In genomic region chr4:133058513-133059480, GRCm38 (mm10) we compare ENCODE assay signal across 7 mouse cellular contexts. TPM values are rescaled to one million over a fixed set of nuclear protein-coding genes. Genes with fewer than 3 reads are reported as not detected.
DNase-seq lines count a peak whose midpoint lies in the region; ATAC-seq and TF ChIP-seq lines count a peak whose summit lies in the region.

No protein-coding gene starts in this region.

- no peak for DNase-seq in kidney, adult 9 months
- peak; percentile 28 for DNase-seq in MEL (ENCODE audit: low read depth, low spot score)
- DNase-seq in testis, postnatal 10 days (ENCODE audit: low spot score), result no peak
- no peak for DNase-seq in embryo, embryonic 10.5 days (ENCODE audit: low spot score)

- H3K9me3 ChIP-seq in kidney, embryonic 14.5 days (ENCODE audit: control insufficient read depth, low read length), result no peaks in the 10 kb centered on the region
- no peaks in the 10 kb centered on the region for H3K9me3 ChIP-seq in MEL (replicated peaks; ENCODE audit: insufficient read depth, low read length)
- no peaks in the 10 kb centered on the region for H3K9me3 ChIP-seq in heart, embryonic 14.5 days (ENCODE audit: control insufficient read depth, low read length)
- no peaks in the 10 kb centered on the region for H3K9me3 ChIP-seq in liver, embryonic 16.5 days (replicated peaks; ENCODE audit: control insufficient read depth, low read length)

- peaks cover 48% of the 10 kb centered on the region for H3K4me1 ChIP-seq in kidney, embryonic 14.5 days (ENCODE audit: control insufficient read depth, insufficient read depth, low read length)
- peaks cover 7 to 18% of the 10 kb centered on the region in 2 experiments for H3K4me1 ChIP-seq in MEL (ENCODE audit: control insufficient read depth in 1 of 2, insufficient read depth in 2 of 2, low read length in 2 of 2)
- H3K4me1 ChIP-seq in heart, embryonic 14.5 days (ENCODE audit: control insufficient read depth in 2 of 2, insufficient read depth in 2 of 2, low read length in 2 of 2), result peaks cover 29 to 70% of the 10 kb centered on the region in 2 experiments
- H3K4me1 ChIP-seq in liver, embryonic 16.5 days (ENCODE audit: control insufficient read depth, low read depth, low read length), result peaks cover 50% of the 10 kb centered on the region

- peaks cover 50% of the 10 kb centered on the region for H3K36me3 ChIP-seq in kidney, embryonic 14.5 days (ENCODE audit: control insufficient read depth, insufficient read depth, low read length)
- H3K36me3 ChIP-seq in MEL (ENCODE audit: control insufficient read depth in 1 of 2, insufficient read depth in 2 of 2, low read length in 2 of 2), result peaks cover 0 to 15% of the 10 kb centered on the region in 2 experiments; a peak in 2 of 4 replicates
- peaks cover 57% of the 10 kb centered on the region for H3K36me3 ChIP-seq in heart, embryonic 14.5 days (ENCODE audit: control insufficient read depth, insufficient read depth, low read length)
- peaks cover 19% of the 10 kb centered on the region for H3K36me3 ChIP-seq in liver, embryonic 16.5 days (ENCODE audit: control insufficient read depth, insufficient read depth)

- H3K27me3 ChIP-seq in kidney, embryonic 14.5 days (ENCODE audit: control insufficient read depth, insufficient read depth, low read length), result no peaks in the 10 kb centered on the region
- H3K27me3 ChIP-seq in MEL (ENCODE audit: control insufficient read depth in 1 of 2, insufficient read depth in 2 of 2, low read length in 2 of 2), result no peaks in the 10 kb centered on the region
- H3K27me3 ChIP-seq in heart, embryonic 14.5 days (ENCODE audit: control insufficient read depth, insufficient read depth, low read length), result no peaks in the 10 kb centered on the region
- no peaks in the 10 kb centered on the region for H3K27me3 ChIP-seq in liver, embryonic 16.5 days (ENCODE audit: control insufficient read depth, insufficient read depth, low read depth, low read length)

- no peak for TF ChIP-seq POLR2A in MEL (IDR thresholded peaks at IDR 0.05; ENCODE audit: control insufficient read depth in 1 of 2, insufficient read depth in 1 of 2, low read depth in 1 of 2, low read length in 2 of 2, poor library complexity in 1 of 2)

- WGBS in kidney, embryonic 14.5 days, result 52% methylated on average over 11 of the region's 11 CpGs
- 58% methylated on average over 11 of the region's 11 CpGs for WGBS in heart, embryonic 14.5 days
- WGBS in liver, embryonic 16.5 days (ENCODE audit: insufficient replicate concordance), result 24% methylated on average over 11 of the region's 11 CpGs

- TF ChIP-seq EP300 in MEL (IDR thresholded peaks at IDR 0.05; ENCODE audit: low read depth in 1 of 2, low read length in 2 of 2), result no peak

- no peak for ATAC-seq in kidney, embryonic 14.5 days (ENCODE audit: low FRiP score, low TSS enrichment)
- no peak for ATAC-seq in heart, embryonic 14.5 days (ENCODE audit: insufficient number of reproducible peaks, insufficient read depth, low FRiP score, low read depth)
- ATAC-seq in liver, embryonic 16.5 days (ENCODE audit: low read depth), result peak; percentile 9; the same call in 1 of the 2 replicates

- no peak for TF ChIP-seq CTCF in MEL (IDR thresholded peaks at IDR 0.05 in 2 of 3, conservative IDR thresholded peaks at IDR 0.05 in 1 of 3; ENCODE audit: control insufficient read depth in 1 of 3, insufficient read depth in 1 of 3, low read depth in 2 of 3, low read length in 3 of 3, poor library complexity in 1 of 3, severe bottlenecking in 1 of 3)

- no peaks in the 10 kb centered on the region for H3K79me2 ChIP-seq in MEL (ENCODE audit: control insufficient read depth, insufficient read depth, low read length, poor library complexity)

- H3K4me3 ChIP-seq in kidney, embryonic 14.5 days (ENCODE audit: low read length), result no peak overlapping the region
- no peak overlapping the region for H3K4me3 ChIP-seq in MEL (ENCODE audit: control insufficient read depth in 1 of 2, insufficient read depth in 1 of 2, low read depth in 2 of 2, low read length in 2 of 2)
- H3K4me3 ChIP-seq in heart, embryonic 14.5 days (ENCODE audit: control insufficient read depth in 1 of 2, insufficient read depth in 1 of 2, low read depth in 1 of 2, low read length in 2 of 2), result no peak overlapping the region
- peak overlapping the region; percentile 42; the same call in 1 of the 2 replicates for H3K4me3 ChIP-seq in liver, embryonic 16.5 days (ENCODE audit: low read depth, low read length)

- H3K27ac ChIP-seq in kidney, embryonic 14.5 days (ENCODE audit: low read depth, low read length), result peak overlapping the region; percentile 60; the same call in 1 of the 2 replicates
- H3K27ac ChIP-seq in MEL (ENCODE audit: control insufficient read depth, low read depth, low read length), result no peak overlapping the region
- H3K27ac ChIP-seq in heart, embryonic 14.5 days (replicated peaks in 1 of 2; ENCODE audit: control insufficient read depth in 1 of 2, insufficient read depth in 1 of 2, low read depth in 2 of 2, low read length in 2 of 2), result peak overlapping the region; percentile 46 to 88
- peak overlapping the region; percentile 94 for H3K27ac ChIP-seq in liver, embryonic 16.5 days (ENCODE audit: low read length)

- H3K4me2 ChIP-seq in kidney, embryonic 14.5 days (replicated peaks; ENCODE audit: low read depth, low read length), result no peak overlapping the region
- H3K4me2 ChIP-seq in heart, embryonic 14.5 days (ENCODE audit: low read length), result 0 out of 2 replicates have a peak overlapping the region, but pooled peaks have one; percentile 11
- peak overlapping the region; percentile 71 for H3K4me2 ChIP-seq in liver, embryonic 16.5 days (ENCODE audit: low read depth, low read length)

- no peak overlapping the region for H3K9ac ChIP-seq in kidney, embryonic 14.5 days (ENCODE audit: low read depth, low read length)
- no peak overlapping the region for H3K9ac ChIP-seq in MEL (ENCODE audit: control insufficient read depth, low read depth, low read length, poor library complexity, severe bottlenecking)
- peak overlapping the region; percentile 41; the same call in 1 of the 2 replicates for H3K9ac ChIP-seq in heart, embryonic 14.5 days (ENCODE audit: low read length)
- peak overlapping the region; percentile 26; the same call in 1 of the 2 replicates for H3K9ac ChIP-seq in liver, embryonic 16.5 days (ENCODE audit: low read depth, low read length)

- no peak for TF ChIP-seq RAD21 in MEL (IDR thresholded peaks at IDR 0.05; ENCODE audit: low read depth, low read length)

TF ChIP-seq in MEL, 35 proteins besides CTCF, POLR2A, EP300 and RAD21:
- TF ChIP-seq NRF1 (IDR thresholded peaks at IDR 0.05; ENCODE audit: insufficient read depth, low read depth, low read length, poor library complexity, severe bottlenecking) (no peak), USF2 (IDR thresholded peaks at IDR 0.05; ENCODE audit: borderline replicate concordance in 1 of 2, insufficient read depth in 1 of 2, low read depth in 1 of 2, low read length in 2 of 2) (no peak), CHD2 (IDR thresholded peaks at IDR 0.05; ENCODE audit: low read length) (no peak), MEF2A (IDR thresholded peaks at IDR 0.05; ENCODE audit: extremely low read depth, insufficient replicate concordance, low read depth, low read length, poor library complexity, severe bottlenecking) (no peak), TCF12 (IDR thresholded peaks at IDR 0.05; ENCODE audit: low read depth, low read length) (no peak), POLR2AphosphoS2 (IDR thresholded peaks at IDR 0.05; ENCODE audit: low read length) (no peak), SMC3 (IDR thresholded peaks at IDR 0.05; ENCODE audit: low read depth, low read length) (no peak), ZNF384 (IDR thresholded peaks at IDR 0.05; ENCODE audit: low read depth, low read length) (no peak), RCOR1 (IDR thresholded peaks at IDR 0.05; ENCODE audit: low read depth, low read length) (no peak), MAX (IDR thresholded peaks at IDR 0.05; ENCODE audit: low read length) (no peak), TBP (IDR thresholded peaks at IDR 0.05; ENCODE audit: low read depth, low read length) (no peak), KAT2A (conservative IDR thresholded peaks at IDR 0.05; ENCODE audit: low read depth, low read length) (no peak), POLR2AphosphoS5 (IDR thresholded peaks at IDR 0.05; ENCODE audit: borderline replicate concordance, low read depth, low read length) (no peak), ETS1 (IDR thresholded peaks at IDR 0.05; ENCODE audit: low read depth, low read length) (no peak), MAZ (IDR thresholded peaks at IDR 0.05; ENCODE audit: low read depth, low read length) (no peak), BHLHE40 (IDR thresholded peaks at IDR 0.05; ENCODE audit: borderline replicate concordance, low read depth, low read length) (no peak), E2F4 (IDR thresholded peaks at IDR 0.05; ENCODE audit: borderline replicate concordance, low read depth, low read length) (no peak)

RNA-seq across cellular contexts. Expression of gene Ahdc1, which starts 47.7 kb away (rescaled TPM):
- 11.3 and 12.1 TPM in 2 replicates for polyA plus RNA-seq in kidney, embryonic 14.5 days (2014; fragmentation: Nextera tagmentation; extraction: Ambion mirVana)
- 2.5 and 2.9 TPM in 2 replicates for total RNA-seq in MEL (2012; rRNA removed)
- polyA plus RNA-seq in MEL (2012; ENCODE audit: insufficient read depth in 1 of 2, insufficient read length in 2 of 2, low read depth in 1 of 2, low replicate concordance in 2 of 2, missing spikeins in 1 of 2), result 1 to 10 TPM in 1 of 2 experiments, not detected in 1; 8.8 TPM
- 7.1 and 9.0 TPM in 2 replicates for polyA plus RNA-seq in heart, embryonic 14.5 days (2014; fragmentation: Nextera tagmentation; extraction: Ambion mirVana)
- polyA plus RNA-seq in liver, embryonic 16.5 days (2015; fragmentation: Nextera tagmentation; extraction: Ambion mirVana), result 0.70 and 1.6 TPM in 2 replicates

Comparison
In these comparisons a context has a peak if more than half of its experiments do, and no peak if none do; other contexts are left out.
1. H3K9ac ChIP-seq: peak in heart, embryonic 14.5 days (single experiment) and liver, embryonic 16.5 days (single experiment); none in kidney, embryonic 14.5 days (single experiment) and MEL (single experiment).